Mouse (Mus musculus) liver, embryonic 14.5 days (tissue): ENCODE measurements around the gene Sh3pxd2a.

Experiments used
- CTCF ChIP-seq: IDR thresholded peaks from 2 replicates; pipeline ENCODE4 v1.5.1; 2016; ENCODE audit warnings: antibody characterized with exemption, low read depth, control low read depth
- EP300 ChIP-seq: IDR thresholded peaks from 2 replicates; pipeline ENCODE4 v1.6.1; 2016; ENCODE audit warnings: antibody characterized with exemption, low read depth

DNA sequence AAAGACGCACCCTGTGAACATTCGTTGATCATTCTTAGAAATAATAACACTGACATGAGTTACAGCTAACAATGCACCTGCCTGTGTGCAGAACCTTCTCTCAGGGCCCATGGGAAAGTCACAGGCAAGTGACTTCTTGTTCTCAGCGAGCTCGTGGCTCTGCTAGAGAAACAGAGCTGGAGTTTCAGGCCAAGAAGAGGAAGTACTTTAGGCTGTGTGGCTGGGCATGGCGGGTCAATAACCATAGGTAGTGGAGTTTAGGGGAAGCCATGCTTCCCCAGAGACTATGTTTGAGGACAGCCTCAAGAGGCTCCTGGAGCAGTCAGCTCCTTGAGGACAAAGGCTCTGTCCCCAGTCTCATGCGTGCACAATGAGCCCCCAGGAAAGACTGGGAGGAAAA is 208.3 kb downstream of the Sh3pxd2a start:
- no peak for TF ChIP-seq CTCF
- TF ChIP-seq EP300, result no peak
